Mouse (Mus musculus) thymus, adult 18-20 months (tissue): ENCODE data around the gene Tmem238l.

ENCODE experiments used
- DNase-seq, 2 experiments: peaks; one replicate each; pipeline ENCODE4 v3.0.0; 2022; ENCODE audit warnings: mixed read lengths in 2 of 2

Gene Tmem238l

GRCm38 (mm10) chr11:66981336-66982115 is 25.1 kb downstream of the Tmem238l start:
- no peak for DNase-seq

DNA sequence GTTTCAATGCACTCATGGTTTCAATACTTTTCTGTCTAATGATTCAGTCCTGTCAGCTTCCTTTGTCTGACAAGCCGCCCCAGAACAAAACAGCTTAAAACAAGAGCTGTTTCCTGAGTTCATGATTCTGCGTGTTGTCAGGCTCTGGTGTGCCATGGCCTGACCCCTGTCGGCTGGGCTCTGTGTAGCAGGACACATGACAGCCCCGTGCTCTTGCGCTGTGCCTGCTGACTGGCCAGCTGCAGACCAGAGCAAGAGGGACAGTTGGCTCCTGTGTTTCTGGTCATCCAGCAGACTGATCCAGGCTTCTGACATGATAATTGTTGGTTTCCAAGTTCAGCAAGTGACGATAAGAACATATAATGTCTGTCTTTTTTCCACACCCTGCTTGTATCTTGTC is 26.4 kb downstream of the Tmem238l start:
- peak; percentile 4 to 7 for DNase-seq

- no peak for DNase-seq
These were observed 27.2 kb downstream of the Tmem238l start for GRCm38 (mm10) chr11:66983422-66984164.

DNA sequence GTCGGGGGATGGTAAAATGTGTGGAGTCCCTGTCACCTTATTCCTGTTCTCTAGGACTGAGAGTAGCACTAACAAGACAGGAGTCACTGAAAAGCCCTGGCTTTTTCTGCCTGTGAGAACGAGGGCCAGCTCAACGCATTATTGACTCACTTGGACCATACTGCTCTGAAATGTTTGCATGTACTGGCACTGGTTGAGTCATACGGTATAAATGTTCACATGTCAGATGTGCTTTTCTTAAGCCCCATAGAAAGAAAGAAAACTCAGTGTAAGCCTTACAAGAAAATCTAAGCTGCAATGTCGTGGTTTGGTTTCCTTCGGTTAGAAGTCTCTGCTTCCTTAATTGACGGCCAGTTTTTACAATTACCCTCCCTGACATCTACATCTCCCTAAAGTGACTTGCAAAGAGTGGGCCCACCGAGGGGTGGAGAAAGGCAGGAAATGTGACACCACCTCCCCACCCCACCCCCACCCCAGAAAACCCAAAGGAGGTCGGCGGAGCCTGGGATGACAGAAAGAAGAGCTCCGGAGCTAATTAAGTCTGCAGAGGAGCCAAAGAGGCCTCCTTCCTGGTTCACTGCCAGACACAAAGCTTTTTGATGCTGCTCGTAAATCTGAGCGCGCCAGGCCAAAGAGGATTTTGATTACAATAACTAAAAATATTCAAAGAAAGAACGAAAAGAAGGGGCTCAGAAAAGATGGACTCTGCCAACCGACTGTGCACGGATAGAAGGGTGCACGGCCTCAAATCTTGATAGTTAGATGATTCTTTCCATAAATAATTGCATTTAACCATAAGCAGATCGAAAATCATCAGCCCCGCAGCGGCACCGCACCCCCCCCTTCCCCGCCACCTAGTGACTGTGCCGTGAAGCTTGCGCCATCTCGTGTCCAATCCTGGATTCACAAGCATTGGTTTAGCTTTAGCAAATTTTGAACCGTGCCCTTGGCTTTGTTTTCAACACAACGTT is 28.0 kb downstream of the Tmem238l start:
- peak; percentile 18 to 23 for DNase-seq

DNA sequence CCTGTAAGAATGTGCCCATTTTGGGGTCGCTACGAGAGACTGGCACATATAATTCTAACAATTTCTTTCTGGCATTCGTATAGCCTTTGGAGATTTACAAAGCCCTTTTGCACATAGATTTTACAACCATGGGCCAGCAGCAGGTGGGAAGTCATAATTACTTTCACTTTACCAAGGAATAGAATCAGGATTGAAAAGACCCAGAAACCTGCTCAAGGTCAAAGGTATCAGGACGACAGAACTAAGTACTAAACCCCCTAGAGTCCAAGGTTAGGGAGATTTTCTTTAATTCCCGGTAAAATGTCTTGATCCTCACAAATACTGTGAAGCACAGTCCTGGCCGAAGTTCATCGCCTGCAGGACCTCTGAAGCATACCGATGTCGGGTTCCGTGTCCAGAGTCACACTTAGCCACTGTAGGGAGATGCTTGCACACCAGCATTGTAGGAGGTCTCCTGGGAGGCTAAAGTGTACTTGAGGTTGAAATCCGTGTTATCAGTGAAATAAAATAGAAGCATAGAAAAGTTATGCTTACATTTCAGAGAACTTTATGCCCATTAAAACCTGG is 28.8 kb downstream of the Tmem238l start:
- DNase-seq, result no peak

- DNase-seq, result no peak
These were observed 35.7 kb downstream of the Tmem238l start for GRCm38 (mm10) chr11:66992150-66992549.

GRCm38 (mm10) chr11:66993674-66994073 is 37.2 kb downstream of the Tmem238l start:
- no peak for DNase-seq

DNA sequence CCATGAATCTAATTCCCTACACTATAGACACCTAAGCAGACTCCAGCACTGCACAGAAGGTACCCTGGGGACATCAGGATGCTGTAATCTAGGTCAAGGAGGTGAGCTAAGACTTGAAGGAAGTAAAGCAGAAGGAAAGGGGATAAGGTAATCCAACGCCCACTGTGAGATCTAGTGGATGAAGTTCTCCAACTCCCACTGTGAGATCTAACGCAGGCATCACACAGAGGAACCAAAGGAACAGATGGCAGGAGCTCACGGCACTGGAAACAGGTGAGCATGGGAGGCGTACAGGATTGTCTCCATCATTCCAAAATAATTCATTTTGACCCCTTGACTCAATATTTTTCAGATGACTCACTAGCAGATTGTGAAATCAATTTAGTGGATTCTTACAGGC is 40.0 kb downstream of the Tmem238l start:
- no peak for DNase-seq

DNA sequence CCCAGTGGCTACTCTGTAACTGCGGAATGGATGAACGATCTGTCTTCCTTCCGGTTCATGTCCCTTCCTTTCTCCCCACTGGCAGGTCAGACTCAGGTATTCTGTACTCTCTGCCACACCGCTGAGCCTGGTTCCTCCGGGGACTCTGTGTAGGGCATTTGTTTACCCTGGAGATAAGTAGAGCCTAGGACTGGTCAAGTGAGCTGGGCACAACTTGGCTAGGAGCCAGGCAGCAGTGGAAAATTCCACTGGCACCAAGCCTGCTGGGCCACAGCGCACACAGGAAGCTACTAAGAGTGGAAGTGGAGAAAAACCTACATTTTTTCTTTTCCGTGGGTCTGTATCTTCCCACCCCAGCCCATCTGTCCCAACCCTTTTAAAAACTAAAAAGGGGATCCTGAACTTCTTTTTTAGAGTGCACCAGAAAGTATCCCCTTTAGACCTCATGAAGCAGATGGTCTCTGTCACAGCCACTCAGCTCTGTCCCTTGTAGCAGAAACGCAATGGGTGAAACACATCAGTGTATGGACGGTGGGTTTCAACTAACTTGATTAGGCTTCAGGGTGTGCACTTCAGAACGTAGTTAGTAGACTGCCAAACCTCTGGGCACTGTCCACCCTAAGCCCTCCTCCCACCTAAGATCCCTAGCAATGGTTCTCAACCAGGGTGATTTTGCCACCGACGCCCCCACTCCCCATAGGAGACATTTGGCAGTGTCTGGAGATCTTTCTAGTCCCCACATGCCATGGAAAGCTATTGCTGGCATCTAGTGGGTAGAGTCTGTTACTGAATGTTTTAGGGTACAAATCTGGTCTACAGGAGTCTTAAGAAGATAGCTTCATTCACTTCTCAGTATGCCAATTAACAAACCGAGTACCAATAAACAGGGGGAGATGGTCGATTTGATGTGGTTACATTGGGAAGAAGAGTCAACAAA is 42.3 kb downstream of the Tmem238l start:
- DNase-seq, result no peak

DNA sequence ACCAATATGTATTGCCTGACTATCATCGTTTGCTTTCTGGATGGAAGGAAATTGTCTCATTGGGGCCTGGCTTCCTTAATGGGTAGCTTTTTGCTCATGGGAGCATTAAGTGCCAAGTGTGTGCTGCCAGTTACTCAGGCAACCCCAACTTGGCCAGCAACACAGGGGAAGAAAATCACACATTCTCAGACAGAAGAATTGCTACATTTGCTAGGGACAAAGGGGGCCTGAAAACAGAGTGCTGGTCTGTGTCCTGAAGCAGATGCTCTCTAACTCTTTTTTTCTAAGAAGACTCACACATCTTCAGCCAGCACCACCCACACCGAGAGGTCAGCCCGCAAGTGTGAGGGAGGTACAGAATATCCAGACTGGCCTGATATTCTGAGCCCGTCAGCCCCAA is 44.2 kb downstream of the Tmem238l start:
- DNase-seq, result no peak

GRCm38 (mm10) chr11:67001717-67002116 is 45.3 kb downstream of the Tmem238l start:
- no peak for DNase-seq

- no peak for DNase-seq
These were observed 46.5 kb downstream of the Tmem238l start for GRCm38 (mm10) chr11:67002911-67003310.

DNA sequence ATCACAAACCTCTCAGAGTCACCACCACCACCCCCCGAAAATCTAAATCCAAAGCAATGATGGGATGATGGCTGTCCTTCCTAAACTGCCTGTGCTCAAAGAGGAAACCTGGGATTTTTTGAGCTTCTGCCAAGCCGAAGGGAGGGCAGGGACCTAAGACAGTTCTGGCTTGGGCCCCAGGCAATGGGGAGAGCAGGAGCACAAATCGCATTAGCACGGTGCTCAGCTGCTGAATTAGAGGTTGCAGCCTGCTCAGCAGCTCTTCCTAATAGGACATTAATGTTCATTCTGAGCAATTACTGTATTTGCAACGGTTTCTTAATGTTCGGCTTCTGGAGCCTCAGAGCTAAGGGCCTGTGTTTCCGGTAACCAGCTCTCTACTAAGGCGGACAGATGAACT is 51.5 kb downstream of the Tmem238l start:
- no peak for DNase-seq

DNA sequence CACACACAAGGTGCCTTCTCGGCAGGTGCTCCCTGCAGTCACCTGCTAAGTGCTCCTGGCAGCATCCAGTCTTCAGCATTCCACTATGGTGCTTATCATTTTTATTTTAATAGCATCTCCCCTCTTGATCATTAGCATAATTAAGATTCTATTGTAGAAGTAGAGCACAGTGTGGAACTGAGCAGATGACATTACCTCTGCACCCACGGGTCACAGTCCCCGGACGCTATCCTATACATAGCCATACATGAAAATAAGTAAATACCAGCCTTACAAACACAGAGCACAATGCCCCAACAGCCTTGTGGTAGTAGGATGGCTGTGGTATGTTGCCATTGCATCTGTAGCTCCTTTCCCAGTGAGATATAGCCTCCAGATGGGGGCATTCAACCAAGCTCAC is 52.1 kb downstream of the Tmem238l start:
- no peak for DNase-seq

DNA sequence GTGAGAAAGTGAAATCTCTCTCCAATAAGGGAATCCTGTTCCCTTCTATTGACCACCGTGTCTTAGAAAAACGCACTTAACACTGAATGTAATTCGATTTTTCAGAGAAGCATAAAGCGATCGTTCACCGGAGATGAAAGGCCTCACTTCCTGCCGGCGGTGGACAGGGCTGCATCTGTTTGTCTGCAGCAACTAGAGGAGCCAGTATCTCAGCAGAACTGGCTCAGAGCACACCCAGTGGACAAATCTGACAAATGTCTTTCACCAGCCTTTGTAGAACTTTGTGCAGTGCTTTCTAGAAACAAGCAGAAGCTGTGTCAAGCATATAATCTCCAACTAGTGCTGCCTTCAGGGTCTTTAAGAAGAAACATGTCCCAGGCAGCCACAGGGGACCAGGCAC is 54.0 kb downstream of the Tmem238l start:
- DNase-seq, result no peak

GRCm38 (mm10) chr11:67011635-67012034 is 55.2 kb downstream of the Tmem238l start:
- DNase-seq, result no peak
